Mouse (Mus musculus): ENCODE measurements around the gene Slc39a8.

GRCm38 (mm10) chr3:135885927-135886658 lies 61.0 kb downstream of the Slc39a8 start:
- no peak for TF ChIP-seq CTCF (IDR thresholded peaks at IDR 0.05; ENCODE audit: low read depth)
- no peak for TF ChIP-seq EP300 (IDR thresholded peaks at IDR 0.05; ENCODE audit: low read depth)

All from liver, embryonic 14.5 days (tissue).